Mouse (Mus musculus): ENCODE data around the gene Pbx1.

Gene Pbx1

GRCm38 (mm10) chr1:168098806-168099205 is 333.3 kb downstream of the Pbx1 start:
- in situ Hi-C loops (cut with MboI; ENCODE audit: low pct_unique_long_range_greater_than_20kb in 1 of 2, low sequenced_read_pairs in 2 of 2, unreplicated experiment in 1 of 2), result no loop called here

- in situ Hi-C loops (cut with MboI; ENCODE audit: low pct_unique_long_range_greater_than_20kb in 1 of 2, low sequenced_read_pairs in 2 of 2, unreplicated experiment in 1 of 2), result no loop called here
These were observed 337.4 kb downstream of the Pbx1 start for GRCm38 (mm10) chr1:168094671-168095070.

- in situ Hi-C loops (cut with MboI; ENCODE audit: low pct_unique_long_range_greater_than_20kb in 1 of 2, low sequenced_read_pairs in 2 of 2, unreplicated experiment in 1 of 2), result no loop called here
These were observed 339.0 kb downstream of the Pbx1 start for GRCm38 (mm10) chr1:168093044-168093443.

DNA sequence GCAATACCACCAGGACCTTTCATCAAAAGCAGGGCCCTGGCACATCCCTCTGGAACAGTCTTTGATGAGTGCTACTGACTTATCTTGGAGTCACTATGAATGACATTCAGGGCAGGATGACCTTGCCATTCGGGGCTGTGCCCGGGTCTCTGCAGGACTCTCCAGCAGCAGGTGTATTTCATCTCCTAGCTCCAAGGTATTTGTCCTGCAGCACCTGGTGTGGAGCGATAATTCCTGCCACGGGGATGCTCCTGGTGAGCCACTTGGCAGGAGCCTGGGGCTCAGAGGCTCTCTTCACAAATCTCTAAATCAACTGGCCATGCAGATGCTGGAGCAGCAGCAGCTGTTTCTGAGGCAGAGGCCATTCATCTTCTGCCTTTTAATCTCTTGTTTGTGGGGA is 340.4 kb downstream of the Pbx1 start:
- in situ Hi-C loops (cut with MboI; ENCODE audit: low pct_unique_long_range_greater_than_20kb in 1 of 2, low sequenced_read_pairs in 2 of 2, unreplicated experiment in 1 of 2), result no loop called here

GRCm38 (mm10) chr1:168088680-168089079 is 343.4 kb downstream of the Pbx1 start:
- in situ Hi-C loops (cut with MboI; ENCODE audit: low pct_unique_long_range_greater_than_20kb in 1 of 2, low sequenced_read_pairs in 2 of 2, unreplicated experiment in 1 of 2), result no loop called here

DNA sequence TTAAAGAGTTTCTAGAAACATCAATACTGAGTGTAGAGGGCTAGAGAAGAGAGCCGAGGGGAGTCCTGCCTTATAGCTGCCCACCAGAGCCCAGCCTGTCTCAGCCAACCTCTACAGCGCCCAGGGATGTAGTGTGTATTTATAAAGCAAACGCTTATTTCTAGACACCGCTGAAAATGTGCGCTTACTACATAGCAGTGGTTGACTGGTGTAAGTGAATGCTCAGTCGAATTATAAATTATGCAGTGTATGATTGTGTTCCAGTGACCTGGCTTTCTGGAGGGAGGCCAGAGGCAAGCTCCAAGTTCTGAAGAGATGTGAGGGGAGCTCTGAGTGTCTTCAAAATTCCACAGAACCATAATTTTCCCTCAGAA is 352.7 kb downstream of the Pbx1 start:
- in situ Hi-C loops (cut with MboI; ENCODE audit: low pct_unique_long_range_greater_than_20kb in 1 of 2, low sequenced_read_pairs in 2 of 2, unreplicated experiment in 1 of 2), result no loop called here

DNA sequence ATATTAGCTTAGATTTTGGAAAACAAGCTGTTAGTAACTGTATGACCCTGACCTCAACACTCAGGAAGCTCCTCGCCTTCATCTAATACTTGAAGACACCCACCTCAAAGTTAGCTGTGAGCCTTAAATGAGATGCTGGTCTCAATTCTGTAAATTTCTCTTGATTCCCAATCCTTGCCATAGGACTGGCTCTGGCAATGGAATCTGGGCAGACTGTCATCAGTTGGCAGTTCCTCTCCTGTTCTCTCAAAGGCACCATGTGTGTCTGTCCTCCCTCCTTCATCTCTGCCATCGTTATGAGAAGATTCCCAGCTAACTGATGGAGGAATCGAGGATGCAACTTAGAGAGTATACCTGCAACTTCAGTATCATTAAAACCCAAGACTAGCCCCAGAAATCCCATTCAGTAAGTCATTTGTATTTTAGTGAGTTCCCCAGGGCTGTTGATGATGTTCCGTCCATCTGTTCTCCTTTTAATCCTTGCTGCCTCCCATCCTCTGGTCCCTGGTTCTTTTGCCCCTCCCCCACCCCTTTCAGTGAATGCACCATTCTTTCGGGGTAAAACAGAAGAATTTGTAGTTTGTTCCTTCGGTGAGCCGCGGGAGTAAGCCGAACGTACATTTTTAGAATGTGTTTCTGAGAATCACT is 353.2 kb downstream of the Pbx1 start:
- in situ Hi-C loops (cut with MboI; ENCODE audit: low pct_unique_long_range_greater_than_20kb in 1 of 2, low sequenced_read_pairs in 2 of 2, unreplicated experiment in 1 of 2), result no loop called here

- in situ Hi-C loops (cut with MboI; ENCODE audit: low pct_unique_long_range_greater_than_20kb in 1 of 2, low sequenced_read_pairs in 2 of 2, unreplicated experiment in 1 of 2), result no loop called here
These were observed 360.1 kb downstream of the Pbx1 start for GRCm38 (mm10) chr1:168071974-168072373.

- in situ Hi-C loops (cut with MboI; ENCODE audit: low pct_unique_long_range_greater_than_20kb in 1 of 2, low sequenced_read_pairs in 2 of 2, unreplicated experiment in 1 of 2), result no loop called here
These were observed 361.7 kb downstream of the Pbx1 start for GRCm38 (mm10) chr1:168070273-168070910.

DNA sequence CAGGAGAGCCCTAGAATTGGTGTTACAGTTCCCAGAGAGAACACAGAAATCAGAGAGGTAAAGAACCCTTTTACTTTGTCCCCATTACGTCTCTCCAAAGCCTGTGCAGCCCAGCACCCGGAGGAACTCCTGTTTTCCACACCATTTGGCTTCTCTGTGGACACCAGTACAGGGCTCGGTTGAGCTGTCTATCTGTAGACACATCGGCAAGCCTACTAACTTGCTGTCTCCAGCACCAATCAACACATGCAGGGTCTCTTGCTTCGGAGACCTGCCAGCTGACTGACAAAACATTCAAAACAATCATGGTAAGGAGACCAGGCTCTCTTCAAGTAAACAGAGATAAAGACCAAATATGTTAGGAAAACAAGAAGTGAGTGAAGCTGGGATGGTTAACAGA is 362.3 kb downstream of the Pbx1 start:
- in situ Hi-C loops (cut with MboI; ENCODE audit: low pct_unique_long_range_greater_than_20kb in 1 of 2, low sequenced_read_pairs in 2 of 2, unreplicated experiment in 1 of 2), result no loop called here
